Comparison of ENCODE assay signal across 28 mouse cellular contexts in genomic region chr6:51678743-51679142, GRCm38 (mm10).
DNase-seq lines count a peak whose midpoint lies in the region; ATAC-seq and TF ChIP-seq lines count a peak whose summit lies in the region.
"Had no signal": no experiment of that assay in that cellular context is flagged by ENCODE, and none has a peak within 500 bp of the region (broad histone marks: within the 10 kb centered on the region; RNA-seq: fewer than 3 reads in every experiment).

No protein-coding gene starts in this region.

- no peak overlapping the region for H3K27ac ChIP-seq in kidney, adult 2 months (ENCODE audit: insufficient read depth, low read depth, low read length)
- H3K27ac ChIP-seq in kidney, embryonic 15.5 days, result no peak overlapping the region
- H3K27ac ChIP-seq: embryonic facial prominence, embryonic 13.5 days; embryonic facial prominence, embryonic 15.5 days; forebrain, embryonic 10.5 days; forebrain, embryonic 12.5 days; forebrain, embryonic 15.5 days had no signal

- ATAC-seq in kidney, embryonic 15.5 days (replicated peaks; ENCODE audit: low FRiP score), result no peak
- ATAC-seq: activated CD4-positive, CD25-positive, alpha-beta regulatory T cell, adult 4 months; CD4-positive, CD25-positive, alpha-beta regulatory T cell, adult 4 months; forebrain, embryonic 15.5 days; forebrain, postnatal 0 days; Patski had no signal

- 77% methylated on average over 3 of the region's 3 CpGs for WGBS in kidney, adult 2 months
- WGBS in kidney, embryonic 15.5 days, result 93% methylated on average over 3 of the region's 3 CpGs

- H3K36me3 ChIP-seq in kidney, adult 2 months (ENCODE audit: control insufficient read depth, insufficient read depth, low read length), result no peaks in the 10 kb centered on the region
- no peaks in the 10 kb centered on the region for H3K36me3 ChIP-seq in kidney, embryonic 15.5 days
- H3K36me3 ChIP-seq: embryonic facial prominence, embryonic 13.5 days; embryonic facial prominence, embryonic 15.5 days; forebrain, embryonic 10.5 days; forebrain, embryonic 12.5 days; forebrain, embryonic 15.5 days; G1E had no signal

- TF ChIP-seq CTCF in kidney, adult 2 months (conservative IDR thresholded peaks at IDR 0.05; ENCODE audit: insufficient read depth, insufficient read length, low read depth, low read length), result no peak

- H3K4me1 ChIP-seq in kidney, adult 2 months (ENCODE audit: control insufficient read depth, insufficient read depth, low read length), result peaks cover 8% of the 10 kb centered on the region
- H3K4me1 ChIP-seq in kidney, embryonic 15.5 days, result peaks cover 26% of the 10 kb centered on the region
- H3K4me1 ChIP-seq: embryonic facial prominence, embryonic 13.5 days; embryonic facial prominence, embryonic 15.5 days; forebrain, embryonic 15.5 days had no signal

- intact Hi-C loops in gastrocnemius, postnatal 36 days (cut with DNase I), result no loop called here

- no peaks in the 10 kb centered on the region for H3K9me3 ChIP-seq in kidney, embryonic 15.5 days (replicated peaks)
- H3K9me3 ChIP-seq: embryonic facial prominence, embryonic 13.5 days; embryonic facial prominence, embryonic 15.5 days; forebrain, embryonic 10.5 days; forebrain, embryonic 12.5 days; forebrain, embryonic 15.5 days; G1E had no signal

- H3K4me2 ChIP-seq in kidney, embryonic 15.5 days, result no peak overlapping the region
- H3K4me2 ChIP-seq: embryonic facial prominence, embryonic 13.5 days; embryonic facial prominence, embryonic 15.5 days; forebrain, embryonic 12.5 days; forebrain, embryonic 15.5 days had no signal

- no peak overlapping the region for H3K4me3 ChIP-seq in kidney, adult 2 months (ENCODE audit: insufficient read depth, low read depth, low read length)
- no peak overlapping the region for H3K4me3 ChIP-seq in kidney, embryonic 15.5 days (replicated peaks)
- H3K4me3 ChIP-seq: embryonic facial prominence, embryonic 13.5 days; embryonic facial prominence, embryonic 15.5 days; erythroblast, embryonic 14.5 days; forebrain, embryonic 10.5 days; forebrain, embryonic 12.5 days; forebrain, embryonic 15.5 days had no signal

- peak; percentile 43 to 62 for DNase-seq in cerebellum, postnatal 10 days
- DNase-seq in cerebellum, adult 11 months, result no peak
- DNase-seq in gastrocnemius, postnatal 10 days, result peak; percentile 7
- no peak for DNase-seq in gastrocnemius, postnatal 36 days
- DNase-seq in kidney, adult 2 months, result peak; percentile 44
- peak; percentile 9 for DNase-seq in adipocyte (ENCODE audit: low spot score)
- DNase-seq: adrenal gland, adult 2 months; adrenal gland, postnatal 10 days; adrenal gland, postnatal 25 days; B cell, adult 2 months; cerebellum, adult 11-12 months; cerebellum, adult 2 months; cerebellum, adult 9-11 months; cerebellum, postnatal 36 days; embryo, embryonic 11 days; forebrain, postnatal 0 days had no signal

- H3K27me3 ChIP-seq in kidney, adult 2 months (replicated peaks; ENCODE audit: control insufficient read depth, insufficient read depth, low read length), result no peaks in the 10 kb centered on the region
- 0 out of 2 replicates have a peak, but pooled peaks cover 15% of the 10 kb centered on the region for H3K27me3 ChIP-seq in kidney, embryonic 15.5 days
- H3K27me3 ChIP-seq: CH12.LX; embryonic facial prominence, embryonic 13.5 days; embryonic facial prominence, embryonic 15.5 days; forebrain, embryonic 12.5 days; forebrain, embryonic 15.5 days; Patski had no signal

- no peak overlapping the region for H3K9ac ChIP-seq in kidney, embryonic 15.5 days
- H3K9ac ChIP-seq: embryonic facial prominence, embryonic 13.5 days; embryonic facial prominence, embryonic 15.5 days; forebrain, embryonic 12.5 days; forebrain, embryonic 15.5 days; forebrain, postnatal 0 days had no signal

- TF ChIP-seq POLR2A in kidney, adult 2 months (IDR thresholded peaks at IDR 0.05; ENCODE audit: low read depth, low read length), result no peak

Comparison
In these comparisons a context has a peak if more than half of its experiments do, and no peak if none do; other contexts are left out.
1. DNase-seq: peak in cerebellum, postnatal 10 days (2 of 2), gastrocnemius, postnatal 10 days (single experiment), kidney, adult 2 months (single experiment) and adipocyte (single experiment); none in cerebellum, adult 11 months (single experiment) and gastrocnemius, postnatal 36 days (0 of 2).